Mouse (Mus musculus): ENCODE data around the gene Ccnb3.
"Not testable (repeated sequence)": the region's sequence is repeated elsewhere in the genome, so short reads cannot be mapped to it uniquely, and the experiment has no call there.

Ccnb3 gene

DNA sequence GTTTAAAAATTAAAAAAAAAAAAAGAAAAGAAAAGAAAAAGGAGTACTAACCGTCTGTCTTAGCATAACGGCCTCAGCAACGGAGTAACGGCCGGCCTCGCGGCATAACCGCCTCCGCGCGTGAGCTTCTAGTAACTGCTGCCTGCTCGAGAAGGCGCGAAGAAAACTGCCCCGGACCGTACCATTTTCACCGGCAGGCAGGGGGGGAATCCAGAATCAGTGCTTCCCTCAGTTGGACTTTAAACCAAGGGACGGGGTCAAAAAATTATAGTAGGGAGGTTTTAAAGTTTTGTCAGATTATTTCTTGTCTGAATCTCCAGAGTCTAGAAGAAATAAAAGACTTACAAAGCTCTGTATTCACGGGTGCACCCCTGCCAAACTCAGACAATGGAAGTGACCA is at the start of gene Ccnb3:
Ccnb3 (minus strand) TSS at position 101 of the 400 bp plus-strand sequence.
- DNase-seq, result no peak

DNA sequence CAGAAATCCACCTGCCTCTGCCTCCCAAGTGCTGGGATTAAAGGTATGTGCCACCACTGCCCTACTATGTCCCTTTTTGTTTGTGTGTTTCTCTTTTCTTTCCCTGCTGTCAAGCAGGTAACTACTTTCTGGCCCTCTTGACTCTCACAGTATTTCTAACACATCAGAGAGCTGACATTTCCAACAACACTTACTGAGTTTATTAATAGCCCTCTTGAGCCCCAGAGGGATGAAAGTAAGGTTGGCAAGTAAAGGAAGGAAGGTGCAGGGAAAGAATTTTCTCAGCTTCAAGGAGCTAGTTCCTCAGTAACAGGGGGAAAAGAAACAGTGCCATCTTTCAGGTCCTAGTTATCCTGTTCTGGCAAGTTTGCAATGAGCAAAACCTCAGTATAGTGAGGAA is 48.9 kb upstream of the Ccnb3 start:
- no peak for DNase-seq

DNA sequence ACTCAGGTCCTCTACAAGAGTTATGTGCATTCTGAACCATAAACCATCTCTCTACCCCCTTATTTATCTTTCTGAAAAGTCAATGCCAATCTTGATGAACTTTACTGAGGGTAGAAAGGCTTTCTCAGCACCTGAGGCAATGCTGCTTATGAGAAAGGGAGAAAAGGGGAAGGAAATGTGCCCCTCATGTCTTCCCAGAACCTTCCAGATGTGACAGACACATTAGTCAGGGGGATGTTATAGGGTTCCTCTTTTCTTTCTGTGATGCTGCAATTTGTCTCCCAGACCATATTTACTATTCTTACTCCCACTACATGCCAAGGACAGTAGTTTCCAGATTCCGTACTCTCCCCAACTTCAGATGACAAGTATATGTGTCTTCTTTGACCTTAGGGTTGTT is 44.5 kb upstream of the Ccnb3 start:
- DNase-seq, result no peak

DNA sequence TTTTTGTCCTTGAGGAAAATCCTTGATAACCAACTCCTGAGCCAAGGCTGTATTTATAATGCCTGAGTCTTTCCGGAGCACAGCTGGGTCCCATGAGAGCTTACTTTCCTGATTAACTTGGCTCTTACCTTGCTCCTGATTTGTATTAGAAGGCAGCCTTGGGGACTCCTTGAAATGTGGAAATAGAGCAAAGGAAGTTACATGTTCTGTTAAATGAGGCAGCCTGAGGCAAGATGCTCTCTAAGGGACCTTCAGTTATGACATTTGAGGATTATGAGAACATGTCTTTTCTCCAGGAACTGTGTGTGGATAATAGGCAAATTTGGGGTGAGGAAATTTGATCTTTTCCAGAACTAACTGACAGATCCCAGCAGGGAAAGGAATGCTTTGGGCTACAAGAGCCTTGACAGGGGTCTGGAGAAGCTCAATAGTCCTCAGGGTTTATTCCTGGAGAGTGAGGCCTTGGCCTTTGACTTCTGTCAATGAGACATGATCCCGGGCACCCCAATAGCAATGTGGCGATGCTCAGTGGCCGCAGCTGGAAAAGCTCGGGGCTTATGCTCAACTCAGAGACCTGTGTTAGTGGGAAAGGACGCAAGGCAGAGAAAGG is 38.5 kb upstream of the Ccnb3 start:
- no peak for DNase-seq

DNA sequence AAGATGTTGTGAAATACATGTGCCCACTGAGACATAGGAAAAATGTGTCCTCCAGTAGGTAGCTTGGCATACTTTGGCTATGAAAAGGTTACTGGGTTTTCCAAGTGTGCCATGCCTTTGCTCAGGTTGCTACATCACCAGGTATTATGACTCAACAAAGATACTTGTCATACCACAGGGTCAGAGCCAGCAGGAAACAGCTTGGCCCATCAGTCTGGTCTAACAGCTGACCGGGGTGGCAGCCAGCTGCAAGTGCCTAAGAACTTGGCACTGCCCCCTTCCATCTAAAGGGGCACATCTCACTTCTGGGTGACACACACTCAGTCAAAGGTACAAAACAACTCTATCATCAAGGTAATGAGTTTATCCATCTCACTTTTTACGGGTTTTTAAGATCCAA is 26.6 kb upstream of the Ccnb3 start:
- DNase-seq, result no peak

DNA sequence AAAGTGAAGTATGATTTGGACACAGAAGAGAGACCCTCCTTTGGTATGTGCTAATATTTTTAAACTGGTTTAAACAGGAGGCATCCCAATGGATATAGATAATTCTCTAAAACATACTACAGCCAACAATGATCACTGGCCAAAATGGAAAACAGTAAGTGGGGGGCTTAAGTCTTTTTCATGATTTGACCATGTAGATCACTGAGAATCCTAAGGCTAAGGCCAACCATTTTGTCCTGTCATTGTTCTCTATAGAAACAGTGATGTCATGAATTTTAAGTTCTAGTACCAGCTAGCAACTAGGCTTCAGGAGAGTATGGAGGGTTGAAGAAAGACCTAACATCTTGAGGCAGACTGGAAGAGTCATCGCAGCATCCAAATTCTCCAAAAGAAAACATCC is 25.8 kb upstream of the Ccnb3 start, which contains the start of gene Akap4:
Akap4 (plus strand) TSS at position 301 of the 400 bp plus-strand sequence.
- DNase-seq, result no peak

DNA sequence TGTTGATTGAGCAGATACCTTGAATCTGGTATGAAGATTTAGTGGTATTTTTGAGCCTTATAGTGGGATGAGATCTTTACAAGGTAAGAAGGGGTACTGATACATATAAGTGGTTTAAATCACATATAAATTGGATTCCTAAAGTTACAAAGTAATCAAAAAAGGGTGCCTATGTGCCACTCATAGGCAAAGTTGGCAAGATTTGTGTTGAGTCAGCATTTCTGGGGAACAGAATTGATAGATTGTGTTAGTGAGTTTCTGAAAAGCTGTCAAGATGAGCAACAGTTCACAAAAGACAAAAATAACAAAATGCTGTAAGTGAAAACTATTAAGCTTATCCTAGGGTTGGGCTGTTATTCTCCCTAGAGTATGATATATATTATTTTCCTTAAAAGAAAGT is 22.7 kb upstream of the Ccnb3 start:
- no peak for DNase-seq

DNA sequence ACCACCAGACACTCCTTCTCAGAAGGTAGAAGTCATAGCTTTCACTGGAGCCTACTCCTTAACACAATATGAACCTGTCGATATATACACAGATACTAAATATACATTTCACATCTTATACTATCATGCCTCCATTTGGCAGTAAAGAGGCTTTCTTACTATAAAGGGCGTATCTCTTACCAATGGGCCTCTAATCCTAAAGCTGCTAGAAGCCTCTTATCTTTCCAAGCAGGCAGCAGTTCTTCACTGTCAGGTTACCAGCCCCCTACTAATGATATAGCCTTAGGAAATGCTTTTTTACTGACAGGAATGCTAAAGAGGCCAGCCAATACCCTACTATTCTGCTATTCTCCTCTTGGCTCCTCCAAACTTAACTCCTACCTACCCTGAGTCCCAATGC is 16.2 kb upstream of the Ccnb3 start:
- no peak for DNase-seq

DNA sequence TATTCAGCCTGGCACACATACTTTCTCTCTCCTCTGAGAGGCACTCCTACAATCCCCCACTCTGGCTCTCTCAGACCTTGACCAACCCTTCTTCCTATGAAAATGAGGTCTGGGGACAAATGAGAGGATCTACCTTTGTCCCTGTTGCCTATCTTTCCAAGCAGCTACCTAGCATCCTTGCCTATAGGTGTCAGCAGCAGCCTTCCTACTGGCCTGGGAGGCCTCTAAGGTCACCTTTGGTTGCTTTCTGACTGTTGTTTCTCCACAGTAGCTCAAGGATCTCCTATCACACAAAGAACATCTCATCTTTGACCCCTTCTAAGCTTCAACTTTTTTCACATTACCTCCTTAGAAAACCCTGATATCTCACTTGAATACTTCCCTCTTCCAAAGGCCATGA is 15.6 kb upstream of the Ccnb3 start:
- no peak for DNase-seq

DNA sequence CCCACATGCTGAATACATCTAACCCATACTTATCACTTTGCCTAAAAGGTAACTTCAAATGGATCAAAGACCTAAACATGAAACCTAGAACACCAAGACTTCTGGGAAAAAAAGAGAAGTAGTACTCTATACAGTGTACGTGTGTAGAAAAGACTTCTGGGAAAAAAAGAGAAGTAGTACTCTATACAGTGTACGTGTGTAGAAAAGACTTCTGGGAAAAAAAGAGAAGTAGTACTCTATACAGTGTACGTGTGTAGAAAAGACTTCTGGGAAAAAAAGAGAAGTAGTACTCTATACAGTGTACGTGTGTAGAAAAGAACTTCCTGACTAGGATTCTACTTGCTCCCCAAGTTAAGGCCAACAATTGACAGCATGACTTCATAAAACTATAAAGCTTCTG is 57.5 kb downstream of the Ccnb3 start:
- DNase-seq, result not testable (repeated sequence)

DNA sequence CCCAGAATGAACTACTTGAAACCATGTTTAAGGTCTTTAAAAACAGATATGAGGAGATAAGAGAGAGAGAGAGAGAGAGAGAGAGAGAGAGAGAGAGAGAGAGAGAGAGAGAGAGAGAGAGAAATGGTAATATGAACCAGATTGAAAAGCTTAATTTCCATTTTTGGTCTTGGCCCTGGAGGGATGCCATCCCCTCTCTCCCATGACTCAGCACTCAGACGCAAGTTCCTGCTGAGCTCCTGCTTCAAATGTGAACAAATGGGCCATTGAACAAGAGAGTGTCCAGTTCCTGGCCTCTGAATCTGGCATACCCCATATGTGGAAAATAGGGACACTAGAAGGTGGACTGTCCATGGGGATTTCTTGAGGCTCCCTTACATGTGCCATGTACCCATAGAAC is 69.5 kb downstream of the Ccnb3 start:
- DNase-seq, result no peak

DNA sequence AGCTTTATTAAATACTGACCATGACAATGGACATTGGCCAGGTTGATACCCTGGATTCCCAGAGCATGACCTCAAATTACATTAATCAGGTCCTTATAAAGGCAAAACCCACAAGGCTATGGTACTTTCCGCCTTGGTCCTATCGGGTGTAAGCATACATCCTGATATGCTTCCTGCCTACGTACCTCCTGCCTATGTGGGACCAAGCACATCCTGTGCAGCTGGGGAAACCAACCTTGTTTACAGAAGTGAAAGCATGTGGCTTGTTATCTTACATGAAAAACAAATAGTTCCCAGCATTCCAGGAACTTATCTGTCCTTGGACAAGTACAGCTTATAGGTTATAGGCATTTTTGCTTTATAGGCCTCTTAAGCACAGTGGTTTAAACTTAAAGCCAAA is 72.8 kb downstream of the Ccnb3 start:
- DNase-seq, result no peak
